Mouse (Mus musculus) lung, postnatal 4 days (tissue): Measurements from ENCODE around the gene Pde4d.

Experiments used
- DNase-seq, 2 experiments: peaks; one replicate each; pipeline ENCODE4 v3.0.0; 2021

Pde4d gene

GRCm38 (mm10) chr13:109992775-109993505 lies 1543.2 kb downstream of the Pde4d start:
- DNase-seq: peak; percentile 68 to 78

DNA sequence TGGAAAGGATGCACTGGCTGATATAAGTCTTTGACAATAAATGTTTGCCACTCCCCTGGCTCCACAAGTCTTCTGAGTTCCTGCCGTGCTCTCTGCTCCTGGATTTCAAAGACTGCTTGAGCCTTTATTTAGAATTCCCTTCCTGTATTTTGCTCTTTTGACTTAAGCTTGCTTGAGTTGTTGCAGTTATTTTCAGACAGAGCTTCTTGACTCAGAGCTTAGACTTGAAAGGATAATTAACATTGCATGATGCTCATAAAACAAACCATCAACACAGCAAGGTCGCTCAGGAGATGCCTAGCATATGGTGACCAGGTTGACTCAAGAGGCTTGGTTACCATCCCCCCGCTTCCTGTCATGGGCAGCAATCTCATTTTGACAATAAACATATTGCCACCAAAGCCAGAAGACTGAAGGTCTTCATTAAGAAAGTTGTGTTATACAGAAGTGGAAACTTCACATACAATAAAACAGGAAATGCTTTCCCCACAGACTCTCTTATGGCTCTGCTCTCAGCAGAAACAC lies 1544.6 kb downstream of the Pde4d start:
- DNase-seq: no peak

DNA sequence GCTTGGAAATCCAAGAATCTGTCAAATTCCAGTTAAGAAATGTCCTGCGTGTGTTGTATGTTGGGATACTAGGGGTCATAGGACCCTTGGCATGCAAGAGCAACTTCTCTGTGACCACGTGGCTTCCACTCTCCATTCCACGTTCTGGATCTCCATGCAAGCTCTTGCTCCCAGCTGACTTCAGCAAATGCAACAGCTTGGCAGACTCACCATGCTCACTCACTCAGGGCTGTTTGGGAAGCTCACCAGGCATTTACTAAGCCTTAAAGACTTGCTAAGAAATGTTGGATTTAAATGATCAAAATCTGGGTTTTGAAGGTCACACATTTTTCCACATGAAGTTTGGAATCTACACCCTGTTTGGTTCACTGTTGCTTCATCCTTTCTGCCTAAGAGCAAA lies 1552.3 kb downstream of the Pde4d start:
- DNase-seq: peak; percentile 42 to 86
